Mouse (Mus musculus) kidney, postnatal 25 days (tissue): ENCODE measurements around the gene Asb18.

Experiments
- DNase-seq, 2 experiments: peaks; one replicate each; pipeline ENCODE4 v3.0.0; 2021; ENCODE audit warnings: mixed read lengths in 2 of 2

The Asb18 gene

GRCm38 (mm10) chr1:90014446-90014845, at the start of gene Asb18:
Gene Asb18 (minus strand): TSS chr1:90014666.
- no peak for DNase-seq

GRCm38 (mm10) chr1:90060599-90060998, 46.1 kb upstream of the Asb18 start:
- peak; percentile 60 to 74 for DNase-seq

GRCm38 (mm10) chr1:90060054-90060453, 45.6 kb upstream of the Asb18 start:
- DNase-seq = no peak

- no peak for DNase-seq
Observed at GRCm38 (mm10) chr1:90054991-90055390, 40.5 kb upstream of the Asb18 start.

- peak in 1 of 2 experiments; percentile 62 for DNase-seq
Observed at GRCm38 (mm10) chr1:90051347-90051746, 36.9 kb upstream of the Asb18 start.

GRCm38 (mm10) chr1:90050046-90050739, 35.7 kb upstream of the Asb18 start:
- DNase-seq = peak in 1 of 2 experiments; percentile 6

GRCm38 (mm10) chr1:90028305-90028704, 13.8 kb upstream of the Asb18 start:
- DNase-seq = peak in 1 of 2 experiments; percentile 28

GRCm38 (mm10) chr1:90026945-90027344, 12.5 kb upstream of the Asb18 start:
- peak; percentile 20 to 25 for DNase-seq

- DNase-seq = peak in 1 of 2 experiments; percentile 8
Observed at GRCm38 (mm10) chr1:90020336-90020735, 5.9 kb upstream of the Asb18 start.

GRCm38 (mm10) chr1:90018071-90018470, 3.6 kb upstream of the Asb18 start:
- DNase-seq = no peak

- no peak for DNase-seq
Observed at GRCm38 (mm10) chr1:90013273-90013672, 1.2 kb downstream of the Asb18 start.

- DNase-seq = no peak
Observed at GRCm38 (mm10) chr1:90012850-90013249, 1.6 kb downstream of the Asb18 start.

GRCm38 (mm10) chr1:90012168-90012567, 2.3 kb downstream of the Asb18 start:
- DNase-seq = no peak

GRCm38 (mm10) chr1:90010077-90010476, 4.4 kb downstream of the Asb18 start:
- no peak for DNase-seq

GRCm38 (mm10) chr1:90009188-90009587, 5.3 kb downstream of the Asb18 start:
- DNase-seq = no peak

- no peak for DNase-seq
Observed at GRCm38 (mm10) chr1:90006666-90007065, 7.8 kb downstream of the Asb18 start.

GRCm38 (mm10) chr1:90000981-90001380, 13.5 kb downstream of the Asb18 start:
- DNase-seq = no peak

- DNase-seq = no peak
Observed at GRCm38 (mm10) chr1:89999858-90000257, 14.6 kb downstream of the Asb18 start.

GRCm38 (mm10) chr1:89998696-89999095, 15.8 kb downstream of the Asb18 start:
- no peak for DNase-seq

- DNase-seq = no peak
Observed at GRCm38 (mm10) chr1:89998076-89998475, 16.4 kb downstream of the Asb18 start.

- no peak for DNase-seq
Observed at GRCm38 (mm10) chr1:89992256-89992655, 22.2 kb downstream of the Asb18 start.

- DNase-seq = no peak
Observed at GRCm38 (mm10) chr1:89977261-89977660, 37.2 kb downstream of the Asb18 start.

GRCm38 (mm10) chr1:89976411-89976810, 38.1 kb downstream of the Asb18 start:
- DNase-seq = no peak

GRCm38 (mm10) chr1:89974541-89974940, 39.9 kb downstream of the Asb18 start:
- DNase-seq = no peak

GRCm38 (mm10) chr1:89971848-89972247, 42.6 kb downstream of the Asb18 start:
- no peak for DNase-seq
